Mouse (Mus musculus) megakaryocyte, embryonic 14.5 days (primary cell): ENCODE measurements around the gene Otud7b. TPM values are rescaled to one million over a fixed set of nuclear protein-coding genes. Genes with fewer than 3 reads are reported as not detected.
"Not testable (repeated sequence)": the region's sequence is repeated elsewhere in the genome, so short reads cannot be mapped to it uniquely, and the experiment has no call there.

Experiments
- H3K27me3 ChIP-seq: replicated peaks from 2 replicates; pipeline ENCODE3; 2012; ENCODE audit warnings: inconsistent platforms
- H3K36me3 ChIP-seq: replicated peaks from 2 replicates; pipeline ENCODE3; 2012; ENCODE audit warnings: low read length, inconsistent platforms, mixed read lengths
- H3K4me1 ChIP-seq: 2 replicates; pipeline ENCODE4 v1.6.1; 2012; ENCODE audit warnings: inconsistent platforms
- H3K4me3 ChIP-seq: replicated peaks from 2 replicates; pipeline ENCODE3; 2012; ENCODE audit warnings: moderate library complexity, mild to moderate bottlenecking, inconsistent platforms
- H3K9me3 ChIP-seq: 2 replicates; pipeline ENCODE4 v1.6.1; 2012; ENCODE audit warnings: inconsistent platforms
- FLI1 ChIP-seq: IDR thresholded peaks from 2 replicates; pipeline ENCODE4 v1.6.1; 2012; ENCODE audit warnings: low read length, inconsistent platforms, mixed read lengths
- GATA1 ChIP-seq: IDR thresholded peaks from 3 replicates; pipeline ENCODE4 v1.6.1; 2012; ENCODE audit warnings: mixed read lengths, low read length, inconsistent platforms, borderline replicate concordance
- polyA plus RNA-seq: library from polyadenylated mRNA; stranded (reverse); fragments of >175 nt; gene quantifications from 2 replicates; pipeline ENCODE4 v1.2.3, GENCODE M21; 2012; ENCODE audit warnings: low replicate concordance; ENCODE audit not compliant: insufficient read depth

Gene Otud7b
- polyA plus RNA-seq, 1 experiment, result 12.9 TPM

DNA sequence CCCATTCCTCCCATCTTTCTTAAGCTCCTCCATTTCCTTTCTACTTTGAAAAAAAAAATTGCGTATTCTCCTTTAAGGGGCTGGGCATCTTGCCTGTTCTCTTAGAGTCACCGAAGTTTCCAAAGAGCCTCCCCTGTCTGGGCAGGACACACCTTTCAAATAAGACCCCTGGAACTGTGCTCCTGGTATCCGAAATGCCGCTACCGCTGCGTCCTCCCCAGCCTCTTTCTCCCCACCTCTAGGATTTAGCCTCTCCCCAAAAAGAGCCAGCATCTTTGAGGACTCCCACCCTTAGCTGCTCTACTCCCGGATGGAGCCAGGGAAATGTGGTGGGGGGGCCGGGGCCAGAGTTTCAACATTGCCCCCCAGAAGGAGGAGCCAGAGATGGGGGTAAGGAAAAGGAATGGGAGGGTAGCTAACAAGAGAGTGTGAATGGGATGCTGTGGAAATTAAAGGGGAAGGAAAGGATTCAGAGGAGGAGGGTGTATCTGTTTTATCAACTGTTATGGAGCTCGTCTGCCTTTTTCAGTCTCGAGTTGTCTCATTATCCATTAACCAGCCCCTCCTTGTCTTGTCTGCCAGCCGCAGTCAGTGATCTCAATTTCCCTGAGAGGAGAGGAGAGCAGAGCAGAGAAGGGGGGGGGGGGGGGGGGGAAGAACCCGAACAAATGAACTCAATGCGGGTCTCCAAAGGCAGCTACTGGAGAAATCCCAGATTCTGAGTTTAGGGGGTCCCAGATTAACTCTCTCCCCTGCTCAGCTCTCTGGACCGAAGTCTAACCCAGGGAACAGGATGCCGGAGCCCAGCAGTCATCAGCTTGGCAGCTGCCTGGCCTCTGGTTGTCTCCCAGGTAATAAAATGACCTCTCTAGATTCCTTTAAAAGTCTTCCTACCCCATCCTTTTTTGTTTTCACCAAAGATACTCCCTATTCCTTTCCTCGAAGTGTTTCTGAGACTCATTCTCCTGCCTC lies 57.8 kb downstream of the Otud7b start, which contains the start of gene Mtmr11:
TSS of gene Mtmr11 (plus strand) at position 136 of the 972 bp plus-strand sequence.
- Histone ChIP-seq H3K4me1 (peaks cover 33% of the 10 kb centered on the region), H3K4me3 (peak within 1 kb of the TSS; percentile 89), H3K27me3 (peaks cover 13% of the 10 kb centered on the region), H3K36me3 (peaks cover 8% of the 10 kb centered on the region), H3K9me3 (no peaks in the 10 kb centered on the region)
- TF ChIP-seq FLI1, result no peak
- no peak for TF ChIP-seq GATA1

- Histone ChIP-seq H3K9me3 (no peaks in the 10 kb centered on the region), H3K4me3 (no peak overlapping the region), H3K27me3 (peaks cover 13% of the 10 kb centered on the region), H3K36me3 (peaks cover 10% of the 10 kb centered on the region), H3K4me1 (peaks cover 34% of the 10 kb centered on the region)
- TF ChIP-seq GATA1 (no peak), FLI1 (no peak)
Observed at GRCm38 (mm10) chr3:96163040-96163439, 58.7 kb downstream of the Otud7b start.

DNA sequence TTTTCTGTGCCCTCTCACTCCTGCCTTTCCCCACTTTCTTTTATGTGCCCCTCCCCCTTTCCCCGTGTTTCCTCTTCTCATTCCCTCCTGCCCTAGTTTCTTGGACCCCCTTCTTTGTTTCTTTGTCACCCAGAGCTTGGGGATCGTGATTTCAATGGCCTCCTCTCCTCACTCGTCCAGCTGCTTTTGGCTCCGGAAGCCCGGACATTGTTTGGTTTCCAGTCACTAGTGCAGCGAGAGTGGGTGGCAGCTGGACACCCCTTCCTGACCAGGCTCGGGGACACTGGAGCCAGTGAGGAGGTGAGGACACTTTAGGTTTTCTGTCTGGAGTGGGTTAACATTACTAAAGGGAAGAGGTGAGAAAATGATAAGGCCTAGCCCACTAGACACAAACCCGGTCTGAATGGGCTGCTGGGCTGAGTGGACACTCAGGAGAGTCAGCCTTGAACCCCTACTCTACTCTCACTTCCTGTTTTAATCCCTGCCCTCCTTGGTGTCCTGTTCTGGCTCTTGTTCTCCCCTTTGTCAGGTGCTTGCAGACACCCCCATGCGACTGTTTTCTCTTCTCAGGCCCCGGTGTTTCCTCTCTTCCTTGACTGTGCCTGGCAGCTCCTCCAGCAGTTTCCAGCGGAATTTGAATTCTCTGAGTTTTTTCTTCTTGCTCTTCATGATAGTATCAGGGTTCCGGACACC lies 64.3 kb downstream of the Otud7b start:
- no peak overlapping the region for H3K4me3 ChIP-seq
- H3K9me3 ChIP-seq, result no peaks in the 10 kb centered on the region
- peaks cover 42% of the 10 kb centered on the region for H3K4me1 ChIP-seq
- TF ChIP-seq FLI1 (no peak), GATA1 (no peak)
- H3K36me3 ChIP-seq, result peaks cover 42% of the 10 kb centered on the region
- H3K27me3 ChIP-seq, result peaks cover 6% of the 10 kb centered on the region

- no peaks in the 10 kb centered on the region for H3K9me3 ChIP-seq
- no peaks in the 10 kb centered on the region for H3K27me3 ChIP-seq
- peaks cover 53% of the 10 kb centered on the region for H3K36me3 ChIP-seq
- peak overlapping the region; percentile 53 for H3K4me3 ChIP-seq
- peaks cover 58% of the 10 kb centered on the region for H3K4me1 ChIP-seq
- TF ChIP-seq FLI1, result no peak
- no peak for TF ChIP-seq GATA1
Observed at GRCm38 (mm10) chr3:96170276-96170675, 65.9 kb downstream of the Otud7b start.

DNA sequence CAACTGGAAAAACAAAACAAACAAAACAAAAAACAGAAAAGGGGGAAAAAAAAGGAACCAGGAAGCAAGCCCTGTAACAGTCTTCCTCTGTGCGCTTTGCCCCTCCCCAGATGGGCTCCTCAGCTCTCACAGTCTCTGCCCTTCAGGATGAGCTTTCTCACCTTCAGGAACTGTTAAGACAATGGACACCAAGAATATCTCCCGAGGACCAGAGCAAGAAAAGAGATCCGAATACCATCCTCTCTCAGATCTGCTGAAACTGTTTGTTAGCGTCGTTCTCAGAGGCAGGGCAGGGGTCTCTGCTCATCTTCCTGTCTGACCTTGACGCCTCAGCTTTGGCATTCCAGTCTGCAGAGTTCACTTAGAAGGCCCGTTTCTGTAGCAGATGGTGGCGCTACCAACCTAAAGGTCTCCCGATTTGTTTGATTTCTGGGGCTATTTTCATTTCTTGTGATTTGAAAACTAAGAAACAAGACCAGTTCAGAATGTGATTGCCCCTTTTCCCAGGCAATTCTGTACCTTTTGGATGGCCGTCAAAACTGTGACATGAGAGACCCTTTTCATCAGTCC lies 66.7 kb downstream of the Otud7b start:
- Histone ChIP-seq H3K4me3 (peak overlapping the region; percentile 95), H3K27me3 (no peaks in the 10 kb centered on the region), H3K4me1 (peaks cover 66% of the 10 kb centered on the region), H3K36me3 (peaks cover 59% of the 10 kb centered on the region), H3K9me3 (no peaks in the 10 kb centered on the region)
- TF ChIP-seq GATA1 (no peak), FLI1 (no peak)

DNA sequence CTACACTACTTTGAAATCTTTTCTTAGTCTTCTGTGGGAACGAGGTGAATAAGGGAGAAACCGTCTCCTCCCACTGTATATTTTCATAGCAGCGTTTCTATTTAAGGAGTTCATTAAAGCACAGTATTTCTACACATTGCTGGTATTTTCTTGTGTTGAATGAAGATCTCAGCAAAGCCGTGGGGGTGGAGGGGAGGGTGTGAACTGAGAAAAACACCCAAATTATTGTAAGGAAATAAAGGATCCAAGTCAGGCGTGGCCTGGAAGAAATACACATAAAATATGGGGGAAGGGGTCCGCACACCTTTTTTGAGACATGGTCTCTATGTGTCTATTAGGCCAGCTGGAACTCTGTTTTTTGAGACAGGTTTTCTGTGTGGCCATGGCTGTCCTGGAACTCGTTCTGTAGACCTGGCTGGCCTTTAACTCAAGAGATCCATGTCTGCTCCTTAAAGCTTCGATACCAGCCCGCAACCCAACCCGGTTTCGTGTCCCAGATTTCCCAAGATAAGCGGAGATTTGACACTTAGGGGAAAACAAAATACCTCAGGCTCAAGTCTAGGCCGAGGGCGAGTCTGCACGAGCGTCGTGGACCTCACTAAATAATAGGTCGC lies 67.4 kb downstream of the Otud7b start:
- Histone ChIP-seq H3K4me1 (peaks cover 73% of the 10 kb centered on the region), H3K36me3 (peaks cover 65% of the 10 kb centered on the region), H3K27me3 (no peaks in the 10 kb centered on the region), H3K9me3 (no peaks in the 10 kb centered on the region), H3K4me3 (peak overlapping the region; percentile 95)
- TF ChIP-seq FLI1, result no peak
- no peak for TF ChIP-seq GATA1

GRCm38 (mm10) chr3:96172197-96173178 lies 68.2 kb downstream of the Otud7b start, which contains the start of gene Sf3b4:
Sf3b4 (plus strand) TSS chr3:96172332.
- peaks cover 73% of the 10 kb centered on the region for H3K4me1 ChIP-seq
- no peaks in the 10 kb centered on the region for H3K27me3 ChIP-seq
- peak within 1 kb of the TSS; percentile 95 for H3K4me3 ChIP-seq
- TF ChIP-seq FLI1 (no peak), GATA1 (no peak)
- H3K9me3 ChIP-seq, result no peaks in the 10 kb centered on the region
- H3K36me3 ChIP-seq, result peaks cover 71% of the 10 kb centered on the region

DNA sequence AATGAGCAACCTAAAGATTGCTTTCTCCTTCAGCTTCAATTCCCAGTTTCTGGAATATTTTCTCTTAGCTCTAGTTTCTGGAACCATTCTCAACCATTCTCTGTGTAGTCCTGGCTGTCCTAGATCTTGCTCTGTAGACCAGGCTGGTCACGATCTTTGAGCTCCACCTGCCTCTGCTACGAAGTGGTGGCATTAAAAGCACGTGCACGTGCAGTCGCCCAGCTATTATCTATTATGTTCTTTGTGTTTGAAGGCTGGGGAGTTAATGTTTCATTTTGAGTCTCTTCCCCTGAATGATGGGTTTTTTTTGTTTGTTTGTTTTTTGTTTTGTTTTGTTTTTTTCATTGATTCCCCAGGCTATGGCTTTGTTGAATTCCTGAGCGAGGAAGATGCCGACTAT lies 68.9 kb downstream of the Otud7b start:
- Histone ChIP-seq H3K27me3 (no peaks in the 10 kb centered on the region), H3K4me1 (peaks cover 71% of the 10 kb centered on the region), H3K9me3 (no peaks in the 10 kb centered on the region), H3K4me3 (peak overlapping the region; percentile 95), H3K36me3 (peaks cover 71% of the 10 kb centered on the region)
- TF ChIP-seq FLI1, result no peak
- TF ChIP-seq GATA1, result no peak

GRCm38 (mm10) chr3:96174042-96174441 lies 69.7 kb downstream of the Otud7b start:
- not testable (repeated sequence) for H3K27me3 ChIP-seq, H3K9me3 ChIP-seq
- Histone ChIP-seq H3K4me3 (peak overlapping the region; percentile 83), H3K4me1 (peaks cover 64% of the 10 kb centered on the region), H3K36me3 (peaks cover 70% of the 10 kb centered on the region)
